Mouse (Mus musculus): ENCODE measurements around the gene Trabd2b.

- no peak for TF ChIP-seq POLR2A (IDR thresholded peaks at IDR 0.05; ENCODE audit: borderline replicate concordance, extremely low read depth, low read depth, low read length)
- TF ChIP-seq CTCF (IDR thresholded peaks at IDR 0.05; ENCODE audit: insufficient read depth, low read length), result peak; percentile 64
These were observed 229.4 kb downstream of the Trabd2b start for GRCm38 (mm10) chr4:114635889-114636288.
